Mouse (Mus musculus): ENCODE data around the gene Diaph2.

DNA sequence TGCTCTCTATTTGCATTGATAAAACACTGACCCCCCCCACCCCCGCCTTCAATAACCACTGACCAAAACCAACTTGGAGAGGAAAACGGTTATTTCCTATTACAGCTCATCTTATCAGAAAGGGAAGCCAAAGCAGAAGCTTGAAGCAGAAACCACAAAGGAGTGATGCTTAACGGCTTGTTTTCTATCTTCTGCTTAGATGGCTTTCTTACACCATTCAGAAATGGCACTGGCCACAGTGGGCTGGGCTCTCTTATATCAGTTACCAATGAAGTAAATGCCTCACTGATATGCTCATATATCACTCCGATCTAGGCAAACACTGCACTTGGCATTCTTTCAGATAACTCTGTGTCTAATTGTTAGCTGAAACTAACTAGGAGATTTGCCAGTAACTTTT lies 463.2 kb downstream of the Diaph2 start:
- TF ChIP-seq POLR2A (IDR thresholded peaks at IDR 0.05; ENCODE audit: borderline replicate concordance, insufficient read depth, low read length) (no peak), CTCF (IDR thresholded peaks at IDR 0.05; ENCODE audit: borderline replicate concordance, insufficient read depth, low read depth, low read length) (no peak)
